Mouse (Mus musculus) kidney, postnatal 0 days (tissue): ENCODE measurements around the gene BC017158. TPM values are rescaled to one million over a fixed set of nuclear protein-coding genes. Genes with fewer than 3 reads are reported as not detected.

ENCODE experiments used
- ATAC-seq: fragments of 200-750 bp; cut with Nextera tagmentation; replicated peaks from 2 replicates; pipeline ENCODE4 v1.8.0; 2017; ENCODE audit warnings: low read depth, moderate number of reproducible peaks, moderate TSS enrichment, moderate library complexity; ENCODE audit not compliant: low FRiP score
- DNase-seq: peaks from one replicate; pipeline ENCODE4 v3.0.0-alpha.2; 2016; ENCODE audit warnings: low spot score
- H3K27ac ChIP-seq: fragments of 300-500 bp; sonication (generic); 2 replicates; pipeline ENCODE4 v1.5.1; 2014; ENCODE audit warnings: mild to moderate bottlenecking
- H3K27me3 ChIP-seq: fragments of 300-500 bp; sonication (generic); 2 replicates; pipeline ENCODE4 v1.6.1; 2014; ENCODE audit warnings: low read length, mixed read lengths; ENCODE audit not compliant: insufficient read depth
- H3K36me3 ChIP-seq: fragments of 300-500 bp; sonication (generic); 2 replicates; pipeline ENCODE4 v1.6.1; 2014; ENCODE audit warnings: low read length, mixed read lengths; ENCODE audit not compliant: insufficient read depth
- H3K4me1 ChIP-seq: fragments of 300-500 bp; sonication (generic); replicated peaks from 2 replicates; pipeline ENCODE4 v1.6.1; 2014; ENCODE audit warnings: antibody characterized with exemption, low read length, mixed read lengths; ENCODE audit not compliant: insufficient read depth
- H3K4me2 ChIP-seq: fragments of 300-500 bp; sonication (generic); 2 replicates; pipeline ENCODE4 v1.6.1; 2014; ENCODE audit warnings: mild to moderate bottlenecking, low read length, moderate library complexity, mixed read lengths
- H3K4me3 ChIP-seq: fragments of 300-500 bp; sonication (generic); replicated peaks from 2 replicates; pipeline ENCODE4 v1.5.1; 2014; ENCODE audit warnings: low read depth, low read length
- H3K9ac ChIP-seq: fragments of 300-500 bp; sonication (generic); 2 replicates; pipeline ENCODE4 v1.6.1; 2014; ENCODE audit warnings: low read depth, low read length
- H3K9me3 ChIP-seq: fragments of 300-500 bp; sonication (generic); replicated peaks from 2 replicates; pipeline ENCODE4 v1.6.1; 2016; ENCODE audit warnings: low read length, inconsistent platforms, mixed read lengths
- CTCF ChIP-seq: IDR thresholded peaks from 2 replicates; pipeline ENCODE4 v1.5.1; 2016; ENCODE audit warnings: antibody characterized with exemption, low read depth, mild to moderate bottlenecking, moderate library complexity
- WGBS: fragments of 180-500 bp; shearing (Covaris S2); extraction: QIAGEN DNeasy Blood & Tissue Kit; methylation state at CpG from one replicate; pipeline ENCODE4 v1.1.7; 2014; 5-methylcytosine and 5-hydroxymethylcytosine counted together
- microRNA-seq: library from miRNA; unstranded; fragments of <30 nt; microRNA quantifications from one replicate; pipeline ENCODE4, GENCODE M21; 2016
- polyA plus RNA-seq: library from polyadenylated mRNA; unstranded; fragments of >200 nt; fragmentation: Nextera tagmentation; extraction: Ambion mirVana; gene quantifications from 2 replicates; pipeline ENCODE4 v1.2.1, GENCODE M21; 2015

Gene BC017158
- polyA plus RNA-seq, 1 experiment from 2014 or later: 22.1 TPM

DNA sequence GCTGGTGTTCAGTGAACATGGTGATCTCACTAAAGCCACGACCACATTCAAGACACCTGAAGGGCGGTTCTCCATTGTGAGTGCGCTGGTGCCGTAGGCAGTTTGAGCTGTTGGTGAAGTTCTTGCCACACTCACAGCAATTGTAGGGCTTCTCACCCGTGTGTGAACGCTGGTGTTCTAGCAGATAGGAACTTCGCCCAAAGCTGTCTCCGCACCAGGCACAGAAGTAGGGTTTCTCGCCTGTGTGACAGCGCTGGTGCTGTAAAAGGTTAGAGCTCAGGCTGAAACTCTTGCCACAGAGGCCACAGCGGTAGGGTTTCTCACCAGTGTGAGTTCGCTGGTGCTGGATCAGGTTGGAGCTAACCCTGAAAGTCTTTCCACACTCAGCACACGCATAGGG, 61.5 kb downstream of the BC017158 start:
- peak overlapping the region; percentile 71; the same call in 1 of the 2 replicates for H3K4me2 ChIP-seq
- no peaks in the 10 kb centered on the region for H3K9me3 ChIP-seq
- H3K36me3 ChIP-seq: peaks cover 17% of the 10 kb centered on the region
- H3K27ac ChIP-seq: peak overlapping the region; percentile 98; the same call in 1 of the 2 replicates
- DNase-seq (no peak), ATAC-seq (no peak)
- no peak for TF ChIP-seq CTCF
- H3K4me1 ChIP-seq: peaks cover 4% of the 10 kb centered on the region; the same call in 1 of the 2 replicates
- H3K27me3 ChIP-seq: no peaks in the 10 kb centered on the region
- WGBS: 92% methylated on average over 13 of the region's 13 CpGs
- no peak overlapping the region for H3K9ac ChIP-seq
- H3K4me3 ChIP-seq: no peak overlapping the region

- TF ChIP-seq CTCF: no peak
- Histone ChIP-seq H3K4me2 (no peak overlapping the region), H3K4me1 (peaks cover 4% of the 10 kb centered on the region; the same call in 1 of the 2 replicates), H3K9ac (no peak overlapping the region), H3K4me3 (no peak overlapping the region), H3K27me3 (no peaks in the 10 kb centered on the region), H3K36me3 (peaks cover 7% of the 10 kb centered on the region), H3K27ac (no peak overlapping the region), H3K9me3 (no peaks in the 10 kb centered on the region)
- no peak for DNase-seq
- 61% methylated on average over 1 of the region's 1 CpGs for WGBS
- ATAC-seq: no peak
These were observed 62.5 kb downstream of the BC017158 start for GRCm38 (mm10) chr7:128235481-128235880.

- Histone ChIP-seq H3K9ac (no peak overlapping the region), H3K27me3 (no peaks in the 10 kb centered on the region), H3K4me1 (peaks cover 4% of the 10 kb centered on the region; the same call in 1 of the 2 replicates), H3K4me2 (no peak overlapping the region), H3K27ac (no peak overlapping the region), H3K9me3 (no peaks in the 10 kb centered on the region), H3K4me3 (no peak overlapping the region), H3K36me3 (peaks cover under 1% of the 10 kb centered on the region; the same call in 1 of the 2 replicates)
- DNase-seq: no peak
- WGBS: 85% methylated on average over 2 of the region's 2 CpGs
- no peak for ATAC-seq
- no peak for TF ChIP-seq CTCF
These were observed 63.2 kb downstream of the BC017158 start for GRCm38 (mm10) chr7:128234796-128235195.

- no peaks in the 10 kb centered on the region for H3K27me3 ChIP-seq
- 42% methylated on average over 8 of the region's 8 CpGs for WGBS
- no peak for ATAC-seq
- no peak overlapping the region for H3K27ac ChIP-seq
- no peak for DNase-seq
- H3K9ac ChIP-seq: no peak overlapping the region
- no peak overlapping the region for H3K4me3 ChIP-seq
- H3K4me2 ChIP-seq: no peak overlapping the region
- no peak for TF ChIP-seq CTCF
- H3K36me3 ChIP-seq: no peaks in the 10 kb centered on the region
- H3K4me1 ChIP-seq: no peaks in the 10 kb centered on the region; the same call in 1 of the 2 replicates
- H3K9me3 ChIP-seq: no peaks in the 10 kb centered on the region
These were observed 66.2 kb downstream of the BC017158 start for GRCm38 (mm10) chr7:128231741-128232140.

Small RNA genes within 50 kb of the gene (microRNA-seq; reads per million reads assigned to microRNA genes)
- not detected for gene Mir3103

Other genes starting within 250 kb of the BC017158 start
- gene Itgam, start 235.5 kb downstream of the BC017158 start, polyA plus RNA-seq: 0.66 and 0.79 TPM in 2 replicates
- gene Gm49368, start 235.5 kb downstream of the BC017158 start, polyA plus RNA-seq: 0.03 TPM in 1 of 2 replicates, not detected in the other
- gene Itgax, start 168.6 kb downstream of the BC017158 start, polyA plus RNA-seq: 0.07 and 0.17 TPM in 2 replicates
- not detected in 2 replicates for gene Itgad, start 143.8 kb downstream of the BC017158 start, polyA plus RNA-seq
- not detected in 2 replicates for gene Cox6a2, start 91.8 kb downstream of the BC017158 start, polyA plus RNA-seq
- gene Armc5, start 60.8 kb downstream of the BC017158 start, polyA plus RNA-seq: 17.0 and 17.1 TPM in 2 replicates
- gene 9130023H24Rik, start 60.1 kb downstream of the BC017158 start, polyA plus RNA-seq: 6.7 and 8.3 TPM in 2 replicates
- 78.8 and 90.7 TPM in 2 replicates for gene Tgfb1i1, start 51.4 kb downstream of the BC017158 start, polyA plus RNA-seq
- 6.6 and 8.5 TPM in 2 replicates for gene Slc5a2, start 32.5 kb downstream of the BC017158 start, polyA plus RNA-seq
- gene Rgs10, start 120.6 kb upstream of the BC017158 start, polyA plus RNA-seq: 5.4 and 6.6 TPM in 2 replicates
- 21.4 and 23.5 TPM in 2 replicates for gene Tial1, start 163.5 kb upstream of the BC017158 start, polyA plus RNA-seq
- gene Bag3, start 225.4 kb upstream of the BC017158 start, polyA plus RNA-seq: 15.0 and 15.1 TPM in 2 replicates